Mouse (Mus musculus): ENCODE measurements at regions not wholly inside any gene's neighbourhood (a gene's known extent, or its start where the extent isn't known, plus 50 kb on each side); places are given as distances from the start of the nearest gene placed in this dataset.

- TF ChIP-seq CTCF (IDR thresholded peaks at IDR 0.05) (no peak), EP300 (IDR thresholded peaks at IDR 0.05) (no peak)
Measured at GRCm38 (mm10) chr1:65757951-65758350, 168.4 kb upstream of the Crygf start.
